Mouse (Mus musculus) heart, embryonic 15.5 days (tissue): ENCODE measurements around the gene Cpe. TPM values are rescaled to one million over a fixed set of nuclear protein-coding genes. Genes with fewer than 3 reads are reported as not detected.
A peak's percentile ranks its signal among the peaks of the same experiment; 100 is the strongest.

Experiments
- ATAC-seq: fragments of 200-750 bp; cut with Nextera tagmentation; replicated peaks from 2 replicates; pipeline ENCODE4 v1.8.0; 2017; ENCODE audit warnings: low read depth, moderate TSS enrichment; ENCODE audit not compliant: insufficient number of reproducible peaks, insufficient read depth, low FRiP score
- H3K27ac ChIP-seq: fragments of 300-500 bp; sonication (generic); 2 replicates; pipeline ENCODE4 v1.5.1; 2015; ENCODE audit warnings: mild to moderate bottlenecking, inconsistent platforms
- H3K27me3 ChIP-seq: fragments of 300-500 bp; sonication (generic); 2 replicates; pipeline ENCODE4 v1.6.1; 2015; ENCODE audit warnings: inconsistent platforms
- H3K36me3 ChIP-seq: fragments of 300-500 bp; sonication (generic); 2 replicates; pipeline ENCODE4 v1.6.1; 2015; ENCODE audit warnings: mild to moderate bottlenecking, inconsistent platforms
- H3K4me1 ChIP-seq: fragments of 300-500 bp; sonication (generic); replicated peaks from 2 replicates; pipeline ENCODE4 v1.6.1; 2015; ENCODE audit warnings: inconsistent platforms
- H3K4me2 ChIP-seq: fragments of 300-500 bp; sonication (generic); 2 replicates; pipeline ENCODE4 v1.6.1; 2015; ENCODE audit warnings: inconsistent platforms, mild to moderate bottlenecking, moderate library complexity
- H3K4me3 ChIP-seq: fragments of 300-500 bp; sonication (generic); 2 replicates; pipeline ENCODE4 v1.5.1; 2015; ENCODE audit warnings: mild to moderate bottlenecking, inconsistent platforms
- H3K9ac ChIP-seq: fragments of 300-500 bp; sonication (generic); 2 replicates; pipeline ENCODE4 v1.6.1; 2015; ENCODE audit warnings: mild to moderate bottlenecking, inconsistent platforms
- H3K9me3 ChIP-seq: fragments of 300-500 bp; sonication (generic); replicated peaks from 2 replicates; pipeline ENCODE4 v1.6.1; 2016; ENCODE audit warnings: inconsistent platforms
- WGBS: fragments of 180-500 bp; shearing (Covaris S2); methylation state at CpG from one replicate; pipeline ENCODE4 v1.1.7; 2015; ENCODE audit warnings: mixed read lengths; 5-methylcytosine and 5-hydroxymethylcytosine counted together
- polyA plus RNA-seq: library from polyadenylated mRNA; unstranded; fragments of >200 nt; fragmentation: Nextera tagmentation; extraction: Ambion mirVana; gene quantifications from 2 replicates; pipeline ENCODE4 v1.2.1, GENCODE M21; 2015

The Cpe gene
- polyA plus RNA-seq = 258 and 276 TPM in 2 replicates

DNA sequence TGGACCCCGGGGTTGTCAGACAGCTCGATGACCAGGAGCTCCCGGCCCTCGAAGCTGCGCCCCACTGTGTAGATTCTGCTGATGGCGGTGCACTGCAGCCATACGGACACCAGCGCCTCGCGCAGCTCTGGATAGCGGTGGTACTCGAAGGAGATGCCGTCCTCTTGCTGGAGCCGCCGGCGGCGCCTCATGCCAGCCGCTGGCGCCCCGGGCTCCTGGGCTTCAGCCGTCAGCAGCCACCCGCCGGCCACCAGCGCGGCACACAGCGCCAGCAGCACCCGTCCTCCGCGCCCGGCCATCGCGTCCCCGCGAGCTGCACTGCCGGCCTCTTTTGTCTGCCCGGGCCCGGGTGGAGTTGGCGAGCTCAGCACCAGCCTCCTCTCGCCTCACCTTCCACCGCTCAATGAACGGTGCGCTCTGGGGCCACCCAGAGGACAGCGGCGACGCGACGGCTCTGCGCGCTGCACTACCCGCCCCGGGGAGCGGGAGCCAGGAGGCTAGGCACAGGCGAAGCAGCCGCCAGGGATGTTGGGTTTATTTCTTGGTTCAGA lies at the start of gene Cpe:
Cpe (minus strand) TSS at position 404 of the 551 bp plus-strand sequence.
- H3K27me3 ChIP-seq = peaks cover 9% of the 10 kb centered on the region; the same call in 1 of the 2 replicates
- ATAC-seq = peak; percentile 98
- peak within 1 kb of the TSS; percentile 88 for H3K4me3 ChIP-seq
- peak within 1 kb of the TSS; percentile 88 for H3K9ac ChIP-seq
- H3K9me3 ChIP-seq = no peaks in the 10 kb centered on the region
- H3K36me3 ChIP-seq = no peaks in the 10 kb centered on the region
- peaks cover 21% of the 10 kb centered on the region for H3K4me1 ChIP-seq
- WGBS = 0% methylated on average over 54 of the region's 54 CpGs
- H3K4me2 ChIP-seq = peak within 1 kb of the TSS; percentile 88
- H3K27ac ChIP-seq = peak within 1 kb of the TSS; percentile 94

DNA sequence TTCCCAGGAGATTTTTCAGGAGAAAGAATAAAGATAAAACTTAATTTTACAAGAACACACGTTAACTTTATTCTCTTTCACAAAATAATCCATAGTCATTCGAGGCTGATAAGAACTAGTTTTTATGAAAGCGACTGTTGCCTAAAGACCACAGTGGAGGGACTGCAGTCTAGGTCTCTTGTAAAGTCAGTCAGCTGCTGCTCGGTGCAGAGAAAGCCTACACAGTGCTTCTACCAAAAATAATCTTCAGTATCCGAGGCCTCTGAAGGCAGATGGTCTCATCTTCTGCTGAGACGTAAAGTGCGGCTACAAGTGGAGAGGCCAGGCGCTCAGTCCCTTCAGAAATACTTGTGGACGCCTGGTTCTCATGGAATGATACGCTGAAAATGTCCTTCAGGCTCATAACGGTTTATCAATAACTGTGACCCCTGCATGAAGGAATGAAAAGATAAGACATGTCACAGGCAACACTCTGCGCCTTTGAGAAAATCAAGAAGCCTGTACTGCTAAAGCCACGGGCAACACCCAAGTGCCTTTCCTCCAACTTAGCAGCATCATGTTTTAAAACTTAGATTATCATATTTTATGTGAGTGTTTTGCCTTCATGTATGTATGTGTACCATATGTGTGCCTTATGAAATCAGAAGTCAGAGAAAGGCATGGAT lies 47.8 kb upstream of the Cpe start:
- no peak overlapping the region for H3K9ac ChIP-seq
- peaks cover 4% of the 10 kb centered on the region; the same call in 1 of the 2 replicates for H3K4me1 ChIP-seq
- ATAC-seq = no peak
- whole genome bisulfite sequencing = 52% methylated on average over 13 of the region's 13 CpGs
- H3K9me3 ChIP-seq = no peaks in the 10 kb centered on the region
- no peak overlapping the region for H3K4me2 ChIP-seq
- no peaks in the 10 kb centered on the region for H3K36me3 ChIP-seq
- H3K27ac ChIP-seq = no peak overlapping the region
- no peak overlapping the region for H3K4me3 ChIP-seq
- H3K27me3 ChIP-seq = no peaks in the 10 kb centered on the region

DNA sequence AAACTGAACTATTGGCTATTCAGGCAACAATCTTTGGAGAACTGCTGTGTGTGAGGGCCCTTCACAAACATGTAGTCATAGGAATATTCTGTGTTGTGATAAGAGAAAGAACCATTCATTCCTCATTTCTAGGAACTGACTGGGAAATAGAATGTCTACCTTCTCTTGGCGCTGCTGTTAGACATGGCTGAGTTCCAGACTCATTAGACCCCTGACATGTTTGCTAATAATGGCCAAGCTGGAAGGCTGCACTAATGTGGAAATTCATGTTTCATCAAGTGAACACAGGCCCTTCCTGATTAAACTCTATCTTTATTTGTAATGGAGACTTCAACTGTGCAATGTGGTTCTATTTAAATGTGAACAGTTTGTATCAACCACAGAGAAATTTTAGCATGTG lies 46.1 kb upstream of the Cpe start:
- ATAC-seq = no peak
- no peaks in the 10 kb centered on the region for H3K27me3 ChIP-seq

DNA sequence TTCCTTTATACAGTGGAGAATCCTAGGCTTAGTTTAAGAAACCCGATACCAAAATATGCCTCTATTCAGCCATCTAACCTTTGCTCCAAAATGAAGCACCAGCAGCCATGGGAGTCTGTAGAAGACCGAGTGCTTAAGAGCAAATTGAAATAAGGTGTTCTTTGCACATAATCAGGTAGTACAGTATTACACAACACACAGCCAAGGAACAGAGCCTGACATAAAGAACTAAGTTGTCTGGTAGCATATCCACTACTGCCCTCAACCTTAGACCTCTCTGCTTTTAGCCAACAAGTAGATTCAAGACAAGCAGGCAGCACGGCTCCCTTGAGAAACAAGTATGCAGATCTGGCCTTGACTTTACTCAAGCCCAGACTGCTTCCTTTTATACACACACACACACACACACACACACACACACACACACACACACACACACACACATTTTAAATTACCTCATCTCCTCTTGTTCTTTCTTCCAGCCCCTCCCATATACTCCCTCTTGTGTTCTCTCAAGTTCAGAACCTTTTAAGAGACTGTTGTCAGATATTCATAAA lies 44.0 kb upstream of the Cpe start:
- Histone ChIP-seq H3K27me3 (no peaks in the 10 kb centered on the region), H3K9ac (no peak overlapping the region)
- 70% methylated on average over 3 of the region's 3 CpGs for WGBS

More for the DNA sequence above, 46.1 kb upstream of the Cpe start:
- no peak overlapping the region for H3K27ac ChIP-seq
- H3K4me2 ChIP-seq = no peak overlapping the region
- peaks cover 6% of the 10 kb centered on the region; the same call in 1 of the 2 replicates for H3K4me1 ChIP-seq
- H3K9ac ChIP-seq = no peak overlapping the region
- no peaks in the 10 kb centered on the region for H3K9me3 ChIP-seq
- no peak overlapping the region for H3K4me3 ChIP-seq
- WGBS = 71% methylated on average over 1 of the region's 1 CpGs
- H3K36me3 ChIP-seq = no peaks in the 10 kb centered on the region

DNA sequence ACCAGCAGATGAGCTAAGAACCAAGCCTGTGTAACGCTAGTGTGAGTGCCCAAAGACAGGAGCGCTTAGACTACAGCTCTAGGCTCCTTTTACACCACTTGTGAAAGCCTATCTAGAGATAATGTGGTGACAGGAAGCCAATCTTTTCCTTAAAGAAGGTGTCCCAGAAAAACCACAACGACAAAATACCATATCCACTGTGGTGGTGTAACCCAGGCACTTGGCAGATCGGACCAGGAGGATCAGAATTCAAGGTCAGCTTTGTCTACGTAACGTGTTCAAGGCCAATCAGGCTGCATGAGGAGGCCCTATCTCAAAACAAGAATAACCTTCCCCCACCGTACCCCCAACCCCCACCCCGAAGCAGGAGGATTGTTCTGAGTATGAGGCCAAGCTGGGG lies 42.3 kb upstream of the Cpe start:
- 63% methylated on average over 8 of the region's 8 CpGs for WGBS
- ATAC-seq = no peak
- no peaks in the 10 kb centered on the region for H3K27me3 ChIP-seq
- H3K4me1 ChIP-seq = peaks cover 10% of the 10 kb centered on the region; the same call in 1 of the 2 replicates
- H3K9me3 ChIP-seq = no peaks in the 10 kb centered on the region
- no peak overlapping the region for H3K4me2 ChIP-seq
- no peak overlapping the region for H3K9ac ChIP-seq
- H3K4me3 ChIP-seq = no peak overlapping the region
- H3K36me3 ChIP-seq = peaks cover 7% of the 10 kb centered on the region
- no peak overlapping the region for H3K27ac ChIP-seq

More for the DNA sequence above, 44.0 kb upstream of the Cpe start:
- Histone ChIP-seq H3K4me3 (no peak overlapping the region), H3K9me3 (no peaks in the 10 kb centered on the region), H3K4me2 (no peak overlapping the region), H3K4me1 (peaks cover 14% of the 10 kb centered on the region; the same call in 1 of the 2 replicates), H3K27ac (no peak overlapping the region), H3K36me3 (no peaks in the 10 kb centered on the region)
- no peak for ATAC-seq

DNA sequence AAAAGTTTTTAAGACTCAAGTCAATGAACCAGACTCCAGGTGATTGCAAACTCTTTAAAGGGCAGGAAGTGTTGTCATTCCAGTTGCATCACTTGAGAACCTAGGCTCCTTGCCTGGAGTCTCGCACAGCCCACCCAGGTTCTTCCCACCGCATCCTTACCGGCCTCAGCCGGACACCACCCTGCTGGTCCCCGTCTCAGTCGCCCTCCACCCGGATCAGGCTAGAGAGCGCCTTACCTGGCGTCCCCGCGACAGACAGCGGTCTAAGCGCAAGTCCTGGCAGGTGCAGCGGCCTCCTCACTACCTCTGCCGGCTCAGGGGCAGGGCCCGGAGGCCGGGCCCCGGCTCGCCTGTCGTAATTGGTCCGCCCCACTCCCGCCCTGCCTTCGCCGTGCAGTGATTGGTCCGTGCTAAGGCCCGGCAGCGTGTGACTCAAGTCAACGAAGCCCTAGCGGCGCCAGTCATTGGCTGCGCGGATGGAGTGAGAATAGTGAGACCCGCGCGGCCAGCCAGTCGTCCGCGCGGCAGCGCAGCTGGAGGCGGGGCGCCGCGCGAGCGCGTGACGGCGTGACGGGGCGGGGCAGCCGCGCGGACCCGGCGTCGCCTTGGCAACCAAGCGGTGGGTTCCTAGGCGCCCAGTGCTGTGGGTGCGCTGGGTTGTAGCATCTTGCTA lies 40.6 kb upstream of the Cpe start, which contains the start of gene Msmo1:
Msmo1 (minus strand) TSS at position 522 of the 673 bp plus-strand sequence.
- Histone ChIP-seq H3K9me3 (no peaks in the 10 kb centered on the region), H3K27me3 (no peaks in the 10 kb centered on the region), H3K4me3 (peak within 1 kb of the TSS; percentile 84), H3K4me2 (peak within 1 kb of the TSS; percentile 67), H3K9ac (peak within 1 kb of the TSS; percentile 72), H3K36me3 (peaks cover 16% of the 10 kb centered on the region), H3K4me1 (peaks cover 10% of the 10 kb centered on the region), H3K27ac (peak within 1 kb of the TSS; percentile 56)
- under 1% methylated on average over 60 of the region's 60 CpGs for WGBS
- peak; percentile 100 for ATAC-seq

DNA sequence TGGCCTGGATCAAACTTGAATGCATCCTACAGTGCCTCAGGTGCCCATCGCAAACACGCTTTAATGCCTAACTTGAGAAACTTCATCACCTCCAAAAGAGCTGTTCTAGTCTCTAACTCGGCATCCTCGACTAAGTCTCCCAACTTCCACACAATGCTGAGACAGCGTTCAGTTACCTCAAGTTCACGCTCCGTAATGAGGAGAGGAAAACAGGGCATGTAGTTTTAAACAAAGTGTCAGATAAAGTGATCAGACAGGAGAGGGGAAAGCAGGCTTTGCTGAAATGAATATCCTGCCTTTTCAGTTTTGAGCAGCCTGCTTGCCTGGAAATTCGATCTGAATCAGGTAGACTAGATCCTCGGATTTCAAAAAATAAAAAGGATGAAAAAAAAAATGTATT lies 39.7 kb upstream of the Cpe start:
- Histone ChIP-seq H3K4me3 (peak overlapping the region; percentile 84), H3K9ac (peak overlapping the region; percentile 72), H3K27me3 (no peaks in the 10 kb centered on the region), H3K36me3 (peaks cover 19% of the 10 kb centered on the region), H3K4me2 (peak overlapping the region; percentile 67), H3K4me1 (peaks cover 10% of the 10 kb centered on the region), H3K9me3 (no peaks in the 10 kb centered on the region), H3K27ac (no peak overlapping the region)
- no peak for ATAC-seq
- 9% methylated on average over 9 of the region's 9 CpGs for WGBS

DNA sequence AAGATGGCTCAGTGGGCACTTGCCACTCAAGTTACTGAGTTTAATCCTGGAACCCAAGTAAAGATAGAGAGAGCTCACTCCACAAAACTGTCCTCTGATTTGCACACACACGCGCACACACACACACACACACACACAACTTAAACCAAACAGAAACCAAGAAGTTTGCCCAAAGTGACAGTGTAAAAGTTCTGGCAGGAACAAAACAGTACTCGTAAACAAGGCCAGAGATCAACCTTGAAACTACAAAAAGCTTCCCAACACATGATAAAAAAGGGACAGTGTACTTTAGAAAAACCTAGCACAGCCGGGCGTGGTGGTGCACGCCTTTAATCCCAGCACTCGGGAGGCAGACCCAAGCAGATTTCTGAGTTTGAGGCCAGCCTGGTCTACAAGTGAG lies 35.3 kb upstream of the Cpe start:
- H3K36me3 ChIP-seq = peaks cover 40% of the 10 kb centered on the region
- 88% methylated on average over 7 of the region's 7 CpGs for WGBS
- H3K9ac ChIP-seq = no peak overlapping the region
- no peak overlapping the region for H3K27ac ChIP-seq
- H3K4me1 ChIP-seq = peaks cover 8% of the 10 kb centered on the region
- no peaks in the 10 kb centered on the region for H3K9me3 ChIP-seq
- H3K4me2 ChIP-seq = no peak overlapping the region
- H3K4me3 ChIP-seq = no peak overlapping the region
- ATAC-seq = no peak
- H3K27me3 ChIP-seq = no peaks in the 10 kb centered on the region

DNA sequence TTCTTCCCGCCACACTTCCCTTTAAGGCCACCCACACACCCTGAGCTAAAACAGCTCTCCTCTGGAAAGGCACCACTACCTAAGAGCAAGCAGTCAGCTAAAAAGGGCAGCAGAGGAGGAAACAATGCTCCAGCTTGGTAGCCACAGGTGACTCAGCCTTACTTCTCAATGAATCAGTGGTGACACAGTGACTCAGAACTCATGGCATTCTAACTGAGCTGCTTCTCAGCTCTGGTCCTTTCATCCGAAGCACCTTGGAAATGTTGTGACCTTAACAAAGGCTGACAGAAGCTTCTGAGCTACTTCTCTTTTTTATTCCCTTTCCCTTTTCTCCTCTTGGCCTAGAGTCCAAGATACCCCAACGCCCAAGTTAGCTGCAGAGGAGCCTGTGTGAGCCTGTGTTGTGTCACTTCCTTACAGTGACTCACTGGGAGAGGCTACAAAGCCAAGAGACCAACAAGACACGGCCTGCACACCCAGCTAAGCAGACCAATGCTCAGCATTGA lies 33.4 kb upstream of the Cpe start:
- no peaks in the 10 kb centered on the region; the same call in 1 of the 2 replicates for H3K4me1 ChIP-seq
- no peak overlapping the region for H3K4me2 ChIP-seq
- WGBS = 77% methylated on average over 4 of the region's 4 CpGs
- peaks cover 46% of the 10 kb centered on the region for H3K36me3 ChIP-seq
- no peaks in the 10 kb centered on the region for H3K27me3 ChIP-seq
- no peak overlapping the region for H3K4me3 ChIP-seq
- no peaks in the 10 kb centered on the region for H3K9me3 ChIP-seq
- no peak overlapping the region for H3K27ac ChIP-seq
- no peak overlapping the region for H3K9ac ChIP-seq
- no peak for ATAC-seq

DNA sequence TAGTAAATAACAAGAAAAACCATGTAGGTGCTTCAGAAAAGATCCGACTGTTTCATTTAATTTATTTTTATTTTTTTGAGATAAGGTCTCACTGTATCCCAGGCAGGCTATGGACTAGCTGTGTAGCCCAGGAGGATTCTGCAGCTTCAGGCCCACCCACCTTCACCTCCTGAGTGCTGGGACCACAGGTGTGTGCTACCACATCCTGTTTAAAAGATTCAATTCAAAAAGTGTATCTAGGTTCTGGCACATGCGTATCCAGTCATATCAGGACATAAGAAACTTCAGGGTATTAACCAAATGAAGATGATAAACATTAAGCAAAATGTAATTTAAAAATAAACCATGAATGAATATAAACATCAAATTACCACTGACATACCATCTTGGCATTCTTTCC lies 30.4 kb upstream of the Cpe start:
- no peak overlapping the region for H3K9ac ChIP-seq

DNA sequence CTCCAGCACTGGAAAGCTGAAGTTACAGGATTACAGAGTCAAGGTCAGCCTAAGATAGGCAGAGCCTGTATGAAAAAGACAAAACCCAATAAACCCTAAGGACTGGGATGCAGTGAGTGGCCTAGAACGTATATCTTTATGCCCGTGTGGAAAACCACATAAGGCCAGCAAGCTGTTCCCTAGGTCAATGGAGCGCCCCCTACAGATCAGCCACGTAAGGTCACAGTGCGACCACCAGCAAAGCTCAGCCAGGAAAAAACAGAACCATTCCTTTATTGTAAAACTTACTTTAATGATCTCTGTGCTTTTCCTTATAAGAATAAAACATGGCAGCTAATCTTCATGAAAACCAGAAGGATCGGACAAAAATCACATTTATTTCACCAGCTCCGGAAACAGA lies 25.0 kb upstream of the Cpe start:
- 84% methylated on average over 7 of the region's 7 CpGs for WGBS
- H3K4me1 ChIP-seq = no peaks in the 10 kb centered on the region
- H3K36me3 ChIP-seq = peaks cover 40% of the 10 kb centered on the region
- H3K4me2 ChIP-seq = no peak overlapping the region
- no peaks in the 10 kb centered on the region for H3K27me3 ChIP-seq
- H3K9ac ChIP-seq = no peak overlapping the region
- H3K4me3 ChIP-seq = no peak overlapping the region
- no peak for ATAC-seq
- no peaks in the 10 kb centered on the region for H3K9me3 ChIP-seq
- no peak overlapping the region for H3K27ac ChIP-seq

More for the DNA sequence above, 30.4 kb upstream of the Cpe start:
- no peak overlapping the region for H3K4me2 ChIP-seq
- ATAC-seq = no peak
- no peaks in the 10 kb centered on the region for H3K27me3 ChIP-seq
- WGBS = 89% methylated on average over 2 of the region's 2 CpGs
- no peaks in the 10 kb centered on the region for H3K9me3 ChIP-seq
- H3K27ac ChIP-seq = no peak overlapping the region
- H3K4me1 ChIP-seq = no peaks in the 10 kb centered on the region
- peaks cover 58% of the 10 kb centered on the region for H3K36me3 ChIP-seq
- H3K4me3 ChIP-seq = no peak overlapping the region
